Mouse (Mus musculus) heart, adult 2 months (tissue): Measurements from ENCODE around the gene Rpn2. TPM values are rescaled to one million over a fixed set of nuclear protein-coding genes. Genes with fewer than 3 reads are reported as not detected.

ENCODE experiments used
- DNase-seq, 2 experiments: peaks; one replicate each; pipeline ENCODE4 v3.0.0; 2021
- H3K27ac ChIP-seq: fragments of 200-600 bp; 2 replicates; pipeline ENCODE4 v1.8.1; 2022
- H3K27me3 ChIP-seq: fragments of 200-500 bp; 2 replicates; pipeline ENCODE4 v1.6.1; 2012; ENCODE audit warnings: mild to moderate bottlenecking, low read length, inconsistent platforms, mixed read lengths; ENCODE audit not compliant: control insufficient read depth, insufficient read depth
- H3K36me3 ChIP-seq: fragments of 200-500 bp; 2 replicates; pipeline ENCODE4 v1.6.1; 2012; ENCODE audit warnings: low read length, inconsistent platforms; ENCODE audit not compliant: control insufficient read depth, insufficient read depth
- H3K4me1 ChIP-seq: fragments of 200-500 bp; 2 replicates; pipeline ENCODE4 v1.6.1; 2011; ENCODE audit warnings: low read length; ENCODE audit not compliant: control insufficient read depth, insufficient read depth
- H3K4me3 ChIP-seq: fragments of 200-600 bp; 2 replicates; pipeline ENCODE4 v1.8.1; 2022
- H3K79me2 ChIP-seq: fragments of 200-500 bp; replicated peaks from 2 replicates; pipeline ENCODE4 v1.6.1; 2012; ENCODE audit warnings: mild to moderate bottlenecking, inconsistent platforms, low read length, moderate library complexity, mixed read lengths; ENCODE audit not compliant: control insufficient read depth, insufficient read depth
- H3K9ac ChIP-seq: fragments of 200-500 bp; 2 replicates; pipeline ENCODE4 v1.6.1; 2012; ENCODE audit warnings: low read depth, mild to moderate bottlenecking, control low read depth, inconsistent platforms, low read length, mixed read lengths
- CTCF ChIP-seq: fragments of 200-600 bp; IDR thresholded peaks from 2 replicates; pipeline ENCODE4 v1.8.1; 2022; ENCODE audit warnings: antibody characterized with exemption, mild to moderate bottlenecking, moderate library complexity
- EP300 ChIP-seq: fragments of 200-500 bp; IDR thresholded peaks from 2 replicates; pipeline ENCODE4 v1.6.1; 2011; ENCODE audit warnings: low read depth, low read length, control low read depth; ENCODE audit not compliant: insufficient read depth
- POLR2A ChIP-seq: fragments of 200-500 bp; IDR thresholded peaks from 2 replicates; pipeline ENCODE4 v1.6.1; 2011; ENCODE audit warnings: mild to moderate bottlenecking, low read depth, low read length, control low read depth; ENCODE audit not compliant: insufficient read depth
- WGBS: fragments of 180-500 bp; shearing (Covaris S2); methylation state at CpG from one replicate; pipeline ENCODE4 v1.1.7; 2018; 5-methylcytosine and 5-hydroxymethylcytosine counted together
- intact Hi-C: fragments of 180-260 bp; cut with DNase I; formaldehyde crosslinking; loops from one replicate; pipeline ENCODE4 v1.15.1; 2025
- polyA plus RNA-seq: library from polyadenylated mRNA; depleted of rRNA; stranded (reverse); fragments of >200 nt; gene quantifications from 2 replicates; pipeline ENCODE4 v1.2.3, GENCODE M21; 2012
- total RNA-seq, 2 experiments: library from RNA; stranded (reverse); gene quantifications; 2 replicates each; pipeline ENCODE4 v1.2.3; 2021

The Rpn2 gene
- total and polyA plus RNA-seq, 3 experiments = 95.1 to 102 (median 97.5) TPM

DNA sequence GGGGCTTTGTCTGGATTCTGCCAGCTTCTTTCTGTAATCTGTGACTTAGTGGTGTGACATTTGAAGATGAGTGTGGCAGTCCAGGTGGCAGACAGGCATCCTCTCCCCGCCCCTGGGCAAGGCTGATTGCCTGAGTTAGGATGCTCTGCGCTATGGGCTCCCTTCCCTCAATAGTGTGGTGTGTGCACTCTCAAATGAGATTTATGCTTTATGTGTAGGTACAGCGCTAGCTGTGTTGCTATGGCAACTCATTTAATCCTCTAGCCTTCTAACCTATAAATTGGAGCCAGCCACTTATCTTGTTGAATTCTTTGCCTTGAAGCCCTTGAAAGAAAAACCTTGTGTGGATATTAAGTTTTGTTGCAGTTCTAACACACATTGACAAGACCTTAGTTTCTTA is 34.9 kb downstream of the Rpn2 start:
- DNase-seq = no peak
- H3K36me3 ChIP-seq = no peaks in the 10 kb centered on the region

DNA sequence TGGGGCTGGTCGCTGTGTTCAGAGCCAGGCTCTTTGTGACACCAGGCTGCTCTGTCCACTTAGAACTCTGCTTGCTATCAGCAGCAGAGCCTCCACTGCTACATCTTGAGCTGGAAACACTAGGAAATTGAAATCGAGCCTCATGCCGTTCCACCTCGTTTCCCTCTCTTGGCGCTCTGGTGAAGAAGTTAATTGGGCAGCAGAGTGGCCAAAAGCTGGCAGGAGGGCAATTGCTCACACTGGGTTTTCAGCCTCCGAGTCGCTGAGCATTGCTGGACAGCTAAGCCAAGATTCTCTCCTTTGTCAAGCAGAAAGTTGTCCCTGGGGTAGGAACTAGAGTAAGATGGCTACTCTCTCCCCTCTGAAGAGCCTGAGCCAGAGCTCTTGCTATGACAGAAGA is 35.5 kb downstream of the Rpn2 start:
- H3K4me1 ChIP-seq = no peaks in the 10 kb centered on the region
- 90% methylated on average over 7 of the region's 7 CpGs for WGBS
- no peak overlapping the region for H3K4me3 ChIP-seq
- H3K79me2 ChIP-seq = no peaks in the 10 kb centered on the region
- TF ChIP-seq CTCF (no peak), EP300 (no peak), POLR2A (no peak)
- H3K36me3 ChIP-seq = no peaks in the 10 kb centered on the region
- no peaks in the 10 kb centered on the region for H3K27me3 ChIP-seq
- no peak overlapping the region for H3K27ac ChIP-seq
- H3K9ac ChIP-seq = no peak overlapping the region
- intact Hi-C loops = no loop called here
- no peak for DNase-seq

More for the DNA sequence above, 34.9 kb downstream of the Rpn2 start:
- Histone ChIP-seq H3K27me3 (no peaks in the 10 kb centered on the region), H3K4me1 (no peaks in the 10 kb centered on the region), H3K79me2 (no peaks in the 10 kb centered on the region), H3K27ac (no peak overlapping the region), H3K4me3 (no peak overlapping the region), H3K9ac (no peak overlapping the region)
- intact Hi-C loops = no loop called here
- 95% methylated on average over 3 of the region's 3 CpGs for WGBS
- TF ChIP-seq POLR2A = no peak
- TF ChIP-seq CTCF = no peak
- no peak for TF ChIP-seq EP300

DNA sequence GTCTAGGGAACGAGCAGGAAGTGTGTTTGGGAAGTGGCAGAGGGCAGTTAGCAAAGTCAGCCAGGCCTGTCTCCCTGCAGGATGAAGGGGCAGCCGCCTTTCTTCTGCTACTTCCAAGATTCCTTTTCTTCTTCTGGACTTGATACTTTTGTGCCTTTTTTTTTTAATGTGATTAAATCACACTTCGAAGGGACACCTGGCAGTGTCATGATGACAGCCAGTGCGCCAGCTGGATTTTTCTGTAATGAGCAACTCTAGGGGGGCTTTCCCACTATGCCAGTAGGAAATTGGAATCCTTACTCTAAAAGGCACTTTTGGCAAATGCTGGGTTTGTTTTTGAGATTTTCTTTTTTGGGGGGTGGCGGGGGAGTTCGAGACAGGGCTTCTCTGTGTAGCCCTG is 36.7 kb downstream of the Rpn2 start:
- intact Hi-C loops = no loop called here
- Histone ChIP-seq H3K27ac (no peak overlapping the region), H3K4me1 (no peaks in the 10 kb centered on the region), H3K36me3 (no peaks in the 10 kb centered on the region), H3K9ac (no peak overlapping the region), H3K4me3 (no peak overlapping the region), H3K79me2 (no peaks in the 10 kb centered on the region), H3K27me3 (no peaks in the 10 kb centered on the region)
- no peak for TF ChIP-seq POLR2A
- no peak for TF ChIP-seq CTCF
- TF ChIP-seq EP300 = no peak
- DNase-seq = no peak
- 92% methylated on average over 6 of the region's 6 CpGs for WGBS

DNA sequence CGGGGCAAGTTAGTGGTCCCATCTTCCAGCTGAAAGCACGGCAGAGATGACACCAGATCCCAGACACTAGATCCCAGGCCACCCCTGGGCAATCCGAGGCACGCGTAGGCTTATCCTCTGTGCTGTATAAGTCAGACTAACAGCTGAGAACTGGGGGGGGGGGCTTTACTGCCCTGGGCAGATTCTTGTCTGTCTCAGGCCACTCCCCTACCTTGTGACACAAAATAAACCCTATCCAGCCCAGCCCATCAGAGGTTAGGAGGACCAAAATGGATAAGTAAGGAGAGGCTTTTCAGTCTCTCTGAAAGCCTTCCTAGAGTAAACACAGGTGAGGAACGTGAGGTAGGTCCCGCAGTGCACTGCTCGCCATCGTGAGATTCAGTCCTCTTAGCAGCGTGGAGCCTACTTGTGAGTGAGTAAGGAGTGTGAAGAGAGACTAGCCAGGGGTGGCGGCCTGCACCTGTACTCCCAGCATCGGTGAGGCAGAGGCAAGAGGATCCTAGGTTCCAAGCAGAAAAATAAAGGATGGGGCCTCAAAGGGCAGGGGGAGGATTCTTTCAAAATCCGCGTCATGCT is 37.6 kb downstream of the Rpn2 start:
- H3K9ac ChIP-seq = no peak overlapping the region
- TF ChIP-seq EP300 = no peak
- no peak for TF ChIP-seq POLR2A
- H3K27me3 ChIP-seq = no peaks in the 10 kb centered on the region
- H3K4me1 ChIP-seq = no peaks in the 10 kb centered on the region
- intact Hi-C loops = no loop called here
- 93% methylated on average over 14 of the region's 14 CpGs for WGBS
- no peak for DNase-seq
- H3K27ac ChIP-seq = no peak overlapping the region
- no peaks in the 10 kb centered on the region for H3K36me3 ChIP-seq
- H3K4me3 ChIP-seq = no peak overlapping the region
- H3K79me2 ChIP-seq = no peaks in the 10 kb centered on the region

DNA sequence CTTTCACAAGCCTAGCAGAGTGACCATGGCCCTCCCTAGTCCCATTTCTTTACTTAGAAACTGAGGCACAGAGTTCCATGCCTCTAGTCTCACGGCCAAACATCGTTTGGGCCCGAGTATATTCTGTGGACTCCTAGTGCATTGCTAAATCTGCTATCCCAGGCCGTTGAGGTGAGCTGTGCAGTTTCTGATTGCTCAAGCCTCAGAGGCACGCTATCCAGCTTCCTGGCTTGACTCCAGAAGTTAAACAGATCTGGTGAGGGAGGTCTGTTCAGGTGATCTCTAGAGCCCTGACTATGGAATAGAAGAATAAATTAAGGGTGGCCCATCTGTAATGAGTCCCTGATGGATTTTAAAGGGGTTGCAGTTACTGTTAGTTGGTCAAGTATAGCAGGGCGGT is 38.4 kb downstream of the Rpn2 start:
- no peak for TF ChIP-seq POLR2A
- TF ChIP-seq EP300 = no peak
- TF ChIP-seq CTCF = no peak
- Histone ChIP-seq H3K4me1 (no peaks in the 10 kb centered on the region), H3K9ac (no peak overlapping the region), H3K27me3 (no peaks in the 10 kb centered on the region), H3K4me3 (no peak overlapping the region), H3K36me3 (no peaks in the 10 kb centered on the region), H3K27ac (no peak overlapping the region), H3K79me2 (no peaks in the 10 kb centered on the region)
- 77% methylated on average over 6 of the region's 6 CpGs for WGBS
- no peak for DNase-seq
- intact Hi-C loops = no loop called here

DNA sequence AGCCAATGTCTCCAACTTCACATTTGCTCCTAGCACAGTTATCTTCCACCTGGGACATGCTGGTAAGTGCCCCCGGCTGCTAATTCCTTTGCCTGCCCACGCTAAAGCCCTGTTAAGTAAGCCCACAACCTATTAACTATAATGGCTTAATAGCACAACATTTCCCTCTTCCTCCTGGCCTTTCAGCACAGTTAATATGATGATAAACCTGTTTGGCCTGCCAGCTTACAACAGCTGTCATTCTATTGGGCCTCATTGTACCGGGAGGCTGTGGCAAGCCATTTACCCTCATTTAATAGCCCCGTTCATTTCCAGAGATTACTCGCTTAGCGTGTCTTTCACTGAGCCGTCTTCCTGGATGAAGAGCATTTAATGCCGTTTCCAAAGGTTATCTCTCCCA is 41.3 kb downstream of the Rpn2 start:
- no peak for TF ChIP-seq POLR2A
- TF ChIP-seq EP300 = no peak
- TF ChIP-seq CTCF = no peak
- Histone ChIP-seq H3K36me3 (no peaks in the 10 kb centered on the region), H3K4me3 (no peak overlapping the region), H3K27ac (no peak overlapping the region), H3K79me2 (no peaks in the 10 kb centered on the region), H3K9ac (no peak overlapping the region), H3K4me1 (no peaks in the 10 kb centered on the region), H3K27me3 (no peaks in the 10 kb centered on the region)
- WGBS = 94% methylated on average over 8 of the region's 8 CpGs
- no peak for DNase-seq
- intact Hi-C loops = no loop called here
